Mouse (Mus musculus) heart, adult 18-20 months (tissue): ENCODE measurements at regions not wholly inside any gene's neighbourhood (a gene's known extent, or its start where the extent isn't known, plus 50 kb on each side); places are given as distances from the start of the nearest gene placed in this dataset.
"Not testable (repeated sequence)": the region's sequence is repeated elsewhere in the genome, so short reads cannot be mapped to it uniquely, and the experiment has no call there.

Source experiments
- DNase-seq, 2 experiments: peaks; one replicate each; pipeline ENCODE4 v3.0.0; 2021 to 2022; ENCODE audit warnings: mixed read lengths in 1 of 2

- no peak for DNase-seq
These were observed 180.6 kb upstream of the Tab2 start for GRCm38 (mm10) chr10:8136662-8137061.

- peak; percentile 12 to 22 for DNase-seq
These were observed 179.2 kb upstream of the Tab2 start for GRCm38 (mm10) chr10:8135272-8135671.

GRCm38 (mm10) chr10:8134398-8134797 lies 178.4 kb upstream of the Tab2 start:
- DNase-seq = no peak

GRCm38 (mm10) chr10:8133451-8133952 lies 177.5 kb upstream of the Tab2 start:
- no peak for DNase-seq

GRCm38 (mm10) chr10:8132795-8133194 lies 176.8 kb upstream of the Tab2 start:
- no peak for DNase-seq

GRCm38 (mm10) chr10:8130472-8131241 lies 174.6 kb upstream of the Tab2 start:
- no peak for DNase-seq

- no peak for DNase-seq
These were observed 174.0 kb upstream of the Tab2 start for GRCm38 (mm10) chr10:8130057-8130456.

GRCm38 (mm10) chr10:8124124-8124523 lies 168.1 kb upstream of the Tab2 start:
- no peak for DNase-seq

GRCm38 (mm10) chr10:8121895-8122294 lies 165.9 kb upstream of the Tab2 start:
- no peak for DNase-seq

- no peak for DNase-seq
These were observed 160.8 kb upstream of the Tab2 start for GRCm38 (mm10) chr10:8116821-8117220.

GRCm38 (mm10) chr10:8114932-8115331 lies 158.9 kb upstream of the Tab2 start:
- DNase-seq = not testable (repeated sequence)

GRCm38 (mm10) chr10:8114530-8114929 lies 158.5 kb upstream of the Tab2 start:
- DNase-seq = no peak

GRCm38 (mm10) chr10:8100489-8100888 lies 144.5 kb upstream of the Tab2 start:
- DNase-seq = no peak

GRCm38 (mm10) chr10:8095924-8096323 lies 139.9 kb upstream of the Tab2 start:
- no peak for DNase-seq

GRCm38 (mm10) chr10:8095206-8095605 lies 139.2 kb upstream of the Tab2 start:
- DNase-seq = no peak

- DNase-seq = no peak
These were observed 136.0 kb upstream of the Tab2 start for GRCm38 (mm10) chr10:8091871-8092552.

GRCm38 (mm10) chr10:8089296-8089695 lies 133.3 kb upstream of the Tab2 start:
- no peak for DNase-seq

- no peak for DNase-seq
These were observed 132.7 kb upstream of the Tab2 start for GRCm38 (mm10) chr10:8088737-8089136.

GRCm38 (mm10) chr10:8088321-8088720 lies 132.3 kb upstream of the Tab2 start:
- DNase-seq = no peak

GRCm38 (mm10) chr10:8087106-8087505 lies 131.1 kb upstream of the Tab2 start:
- no peak for DNase-seq

- no peak for DNase-seq
These were observed 130.4 kb upstream of the Tab2 start for GRCm38 (mm10) chr10:8086442-8086841.

GRCm38 (mm10) chr10:8077904-8078811 lies 122.1 kb upstream of the Tab2 start:
- no peak for DNase-seq

- DNase-seq = no peak
These were observed 116.4 kb upstream of the Tab2 start for GRCm38 (mm10) chr10:8072463-8072862.
